Mouse (Mus musculus): Measurements from ENCODE around the gene Sstr3.

The Sstr3 gene

GRCm38 (mm10) chr15:78544561-78545001 lies at the start of gene Sstr3:
Sstr3 (minus strand) TSS chr15:78544685.
- DNase-seq (ENCODE audit: low spot score in 2 of 2), result no peak

DNA sequence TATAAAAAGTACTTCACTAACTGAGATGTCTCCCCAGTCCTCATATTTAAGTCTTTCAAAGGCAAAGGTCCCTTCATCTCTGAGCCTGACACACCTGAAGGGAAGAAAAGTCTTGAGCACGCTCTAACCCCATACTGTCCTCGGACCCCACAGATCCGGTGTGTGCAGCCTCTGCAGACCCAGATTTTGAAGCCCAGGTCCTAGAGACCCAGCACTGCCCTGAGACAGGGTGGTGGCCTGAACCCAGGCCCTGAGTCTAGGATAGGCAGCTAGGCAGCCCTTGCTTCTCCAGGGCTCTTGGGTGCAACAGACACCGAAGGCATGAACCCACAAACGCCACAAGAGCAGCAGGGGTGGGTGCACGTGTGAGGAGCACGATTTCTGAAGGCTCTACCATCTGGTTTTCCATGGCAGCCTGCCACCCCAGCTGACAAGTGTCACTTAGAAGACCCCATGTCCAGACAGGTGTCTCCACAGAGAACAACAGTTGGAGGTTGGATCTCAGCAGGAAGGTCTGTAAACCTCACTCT lies 49.5 kb upstream of the Sstr3 start:
- DNase-seq (ENCODE audit: low spot score in 2 of 2), result no peak

- DNase-seq (ENCODE audit: low spot score in 2 of 2), result no peak
These were observed 48.0 kb upstream of the Sstr3 start for GRCm38 (mm10) chr15:78592452-78592968.

GRCm38 (mm10) chr15:78591680-78592451 lies 47.4 kb upstream of the Sstr3 start:
- DNase-seq (ENCODE audit: low spot score in 2 of 2), result peak in 1 of 2 experiments; percentile 46

GRCm38 (mm10) chr15:78590785-78591184 lies 46.3 kb upstream of the Sstr3 start:
- no peak for DNase-seq (ENCODE audit: low spot score in 2 of 2)

DNA sequence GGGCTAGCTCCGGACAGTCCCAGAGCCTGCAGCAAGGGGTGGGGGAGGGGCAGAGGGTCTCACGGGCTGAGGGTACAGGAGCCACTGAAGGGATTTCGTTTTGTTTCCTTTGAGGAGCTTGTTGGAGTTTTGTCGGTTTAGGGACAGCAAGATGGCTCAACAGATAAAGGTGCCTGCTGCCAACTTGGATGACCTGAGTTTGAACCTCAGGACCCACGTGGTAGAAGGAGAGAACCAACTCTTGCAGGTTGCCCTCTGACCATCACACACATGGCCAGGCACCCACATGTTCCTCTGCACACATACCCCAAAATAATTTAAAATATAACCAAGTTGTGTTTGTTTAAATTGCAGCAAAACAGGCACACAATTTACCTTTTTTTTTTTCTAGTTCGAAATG lies 45.5 kb upstream of the Sstr3 start:
- DNase-seq (ENCODE audit: low spot score in 2 of 2), result no peak

GRCm38 (mm10) chr15:78588900-78589299 lies 44.4 kb upstream of the Sstr3 start:
- DNase-seq (ENCODE audit: low spot score in 2 of 2), result peak in 1 of 2 experiments; percentile 47

GRCm38 (mm10) chr15:78588049-78588448 lies 43.6 kb upstream of the Sstr3 start:
- no peak for DNase-seq (ENCODE audit: low spot score in 2 of 2)

- peak; percentile 72 to 85 for DNase-seq (ENCODE audit: low spot score in 2 of 2)
These were observed 42.8 kb upstream of the Sstr3 start for GRCm38 (mm10) chr15:78587050-78587994.

- DNase-seq (ENCODE audit: low spot score in 2 of 2), result no peak
These were observed 40.9 kb upstream of the Sstr3 start for GRCm38 (mm10) chr15:78585404-78585803.

DNA sequence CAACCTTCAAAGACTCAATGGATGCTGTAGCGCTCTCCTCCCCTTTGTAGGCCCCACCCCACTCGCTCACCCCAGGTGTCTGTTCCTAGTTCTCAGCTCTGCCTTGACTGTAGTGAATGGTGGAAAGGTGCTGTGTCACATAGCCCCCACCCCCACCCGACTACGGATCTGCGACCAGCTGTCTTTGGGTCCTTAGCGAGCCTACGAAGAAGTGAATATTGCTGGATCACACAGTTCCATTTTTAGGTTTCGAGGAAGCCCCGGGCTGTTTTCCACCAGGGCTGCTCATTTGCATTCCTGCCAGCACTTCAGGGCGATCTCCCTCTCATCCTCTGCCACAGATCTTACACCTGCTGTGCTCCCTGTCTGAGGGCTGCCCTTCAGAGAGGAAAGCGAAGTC lies 38.9 kb upstream of the Sstr3 start:
- DNase-seq (ENCODE audit: low spot score in 2 of 2), result no peak

GRCm38 (mm10) chr15:78576284-78576810 lies 31.9 kb upstream of the Sstr3 start:
- no peak for DNase-seq (ENCODE audit: low spot score in 2 of 2)

DNA sequence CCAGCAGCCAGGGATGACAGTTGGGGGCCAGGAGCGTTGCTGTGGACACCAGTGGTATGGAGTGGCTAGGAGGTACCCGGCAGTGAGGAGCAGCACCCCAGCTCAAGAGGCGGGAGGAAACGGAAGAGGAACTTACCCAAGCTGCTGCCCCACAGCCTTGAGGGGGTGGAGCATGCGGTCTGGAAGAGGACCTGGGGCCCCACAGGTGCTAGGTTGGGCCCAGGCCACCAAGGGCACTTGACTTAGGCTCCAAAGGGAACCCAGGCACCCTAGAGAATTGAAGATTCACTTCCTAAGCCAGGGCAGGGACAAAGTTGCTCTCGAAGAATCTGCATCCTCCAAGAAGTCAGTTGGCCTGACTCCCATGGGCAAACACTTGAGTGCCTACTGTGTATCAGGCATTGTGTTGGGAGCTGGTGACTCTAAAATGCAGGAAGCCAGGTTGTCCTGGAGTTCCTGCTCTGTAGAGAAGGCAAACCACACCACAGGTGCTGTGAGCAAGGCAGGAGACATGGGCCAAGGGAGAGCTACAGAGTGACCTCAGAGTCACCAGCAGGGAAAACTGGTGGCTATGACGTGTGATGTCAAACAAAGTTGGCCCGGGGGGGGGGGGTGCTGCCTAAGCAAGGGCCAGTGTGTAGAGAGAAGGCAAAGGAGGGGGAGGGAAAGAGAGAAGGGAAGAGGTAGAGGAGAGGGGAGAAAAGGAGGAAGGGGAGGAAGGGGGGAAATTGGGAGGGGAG lies 28.3 kb upstream of the Sstr3 start, which contains the start of gene Rac2:
Gene Rac2 (minus strand): TSS at position 126 of the 740 bp plus-strand sequence.
- peak; percentile 58 to 70 for DNase-seq (ENCODE audit: low spot score in 2 of 2)

- DNase-seq (ENCODE audit: low spot score in 2 of 2), result no peak
These were observed 27.8 kb upstream of the Sstr3 start for GRCm38 (mm10) chr15:78572270-78572600.

GRCm38 (mm10) chr15:78571554-78572269 lies 27.2 kb upstream of the Sstr3 start:
- DNase-seq (ENCODE audit: low spot score in 2 of 2), result peak; percentile 72 to 77

DNA sequence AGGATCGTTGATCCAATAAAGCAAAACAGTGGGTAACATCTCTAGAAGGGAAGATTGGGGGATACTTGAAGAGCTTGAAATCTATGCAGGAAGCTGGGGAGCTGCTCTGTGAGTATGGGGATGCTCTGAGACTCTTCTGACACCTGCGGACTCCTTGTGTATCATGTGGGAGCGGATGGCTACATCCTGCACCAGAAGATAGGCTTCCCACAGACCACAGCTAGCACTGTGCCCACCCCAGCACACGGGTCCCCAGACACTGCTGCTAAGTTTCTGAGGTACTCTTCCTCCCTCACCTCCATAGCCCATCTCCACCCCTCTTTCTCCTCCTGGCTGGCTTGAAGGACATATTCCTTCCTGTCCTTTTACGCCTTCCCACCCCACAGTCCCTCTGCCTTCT lies 25.7 kb upstream of the Sstr3 start:
- no peak for DNase-seq (ENCODE audit: low spot score in 2 of 2)

DNA sequence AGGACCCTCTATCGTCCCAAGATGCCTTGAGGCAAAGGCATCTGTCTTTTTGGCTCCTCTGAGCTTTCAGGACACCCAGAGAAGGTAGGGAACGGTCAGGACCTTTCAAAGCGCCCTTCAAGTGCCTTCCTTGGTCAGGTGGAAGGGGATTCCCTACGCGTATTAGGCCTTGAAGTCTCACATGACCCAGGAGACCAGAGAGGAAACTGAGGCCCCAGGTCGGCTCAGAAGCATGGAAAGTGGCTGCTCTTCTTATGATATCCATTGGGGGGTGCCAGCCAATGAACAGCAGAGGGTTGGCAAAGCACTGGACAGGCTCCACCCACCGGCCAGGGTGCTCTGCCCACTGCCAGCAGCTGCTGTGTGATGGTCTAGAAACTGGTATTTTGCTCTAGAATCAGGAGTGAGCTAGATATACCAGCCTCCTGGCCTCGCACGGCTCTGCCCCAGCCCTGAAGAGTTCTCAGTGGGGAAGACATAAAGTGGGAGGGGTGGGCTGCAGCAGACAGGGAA lies 23.2 kb upstream of the Sstr3 start:
- DNase-seq (ENCODE audit: low spot score in 2 of 2), result no peak

- no peak for DNase-seq (ENCODE audit: low spot score in 2 of 2)
These were observed 20.4 kb upstream of the Sstr3 start for GRCm38 (mm10) chr15:78564764-78565435.

- peak; percentile 48 to 51 for DNase-seq (ENCODE audit: low spot score in 2 of 2)
These were observed 19.5 kb upstream of the Sstr3 start for GRCm38 (mm10) chr15:78563937-78564336.

DNA sequence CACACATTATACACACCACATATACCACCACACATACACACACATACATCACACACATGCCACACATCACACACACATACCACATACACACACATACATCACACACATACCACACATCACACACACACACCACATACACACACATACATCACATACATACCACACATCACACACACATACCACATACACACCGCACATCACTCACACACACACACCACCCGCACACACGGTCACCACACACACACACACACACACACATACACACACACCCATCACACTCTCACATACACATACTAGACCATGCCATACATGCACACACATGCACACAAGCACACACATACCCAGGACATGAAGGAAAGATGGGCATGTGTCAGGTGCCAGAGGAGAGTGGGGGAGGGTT lies 18.9 kb upstream of the Sstr3 start:
- no peak for DNase-seq (ENCODE audit: low spot score in 2 of 2)

All from spleen, postnatal 14 days (tissue).